Mouse (Mus musculus): ENCODE results near the gene Olfr767. TPM values are rescaled to one million over a fixed set of nuclear protein-coding genes. Genes with fewer than 3 reads are reported as not detected.

Gene Olfr767
- polyA plus RNA-seq, 1 experiment from 2014 or later: not detected

GRCm38 (mm10) chr10:129026018-129026662, 56.6 kb downstream of the Olfr767 start:
- 55% methylated on average over 3 of the region's 3 CpGs for WGBS (ENCODE audit: insufficient replicate concordance)
- H3K9ac ChIP-seq (ENCODE audit: low read depth, low read length): no peak overlapping the region
- no peak overlapping the region for H3K27ac ChIP-seq (ENCODE audit: low read depth, low read length)
- no peak overlapping the region for H3K4me3 ChIP-seq (ENCODE audit: low read depth, low read length)
- H3K27me3 ChIP-seq (ENCODE audit: control insufficient read depth, insufficient read depth, low read length): no peaks in the 10 kb centered on the region
- H3K36me3 ChIP-seq (ENCODE audit: control insufficient read depth, insufficient read depth, low read length): no peaks in the 10 kb centered on the region
- ATAC-seq (replicated peaks; ENCODE audit: insufficient number of reproducible peaks, low FRiP score, low TSS enrichment): no peak
- H3K4me1 ChIP-seq (ENCODE audit: control insufficient read depth, insufficient read depth, low read length): no peaks in the 10 kb centered on the region
- H3K9me3 ChIP-seq (replicated peaks; ENCODE audit: control insufficient read depth, low read length): no peaks in the 10 kb centered on the region
- no peak overlapping the region for H3K4me2 ChIP-seq

Other genes starting within 250 kb of the Olfr767 start
- gene Gdf11, start 191.2 kb downstream of the Olfr767 start, polyA plus RNA-seq (2014; fragmentation: Nextera tagmentation; extraction: Ambion mirVana): 4.1 and 4.5 TPM in 2 replicates
- gene Cd63, start 181.9 kb downstream of the Olfr767 start, polyA plus RNA-seq (2014; fragmentation: Nextera tagmentation; extraction: Ambion mirVana): 296 and 306 TPM in 2 replicates
- gene Rdh5, start 160.0 kb downstream of the Olfr767 start, polyA plus RNA-seq (2014; fragmentation: Nextera tagmentation; extraction: Ambion mirVana): 6.1 and 8.1 TPM in 2 replicates
- gene Bloc1s1, start 158.9 kb downstream of the Olfr767 start, polyA plus RNA-seq (2014; fragmentation: Nextera tagmentation; extraction: Ambion mirVana): 195 and 206 TPM in 2 replicates
- 0.43 and 0.79 TPM in 2 replicates for gene Itga7, start 149.1 kb downstream of the Olfr767 start, polyA plus RNA-seq (2014; fragmentation: Nextera tagmentation; extraction: Ambion mirVana)
- gene Mettl7b, start 121.9 kb downstream of the Olfr767 start, polyA plus RNA-seq (2014; fragmentation: Nextera tagmentation; extraction: Ambion mirVana): not detected in 2 replicates
- not detected in 2 replicates for gene Olfr9, start 93.5 kb downstream of the Olfr767 start, polyA plus RNA-seq (2014; fragmentation: Nextera tagmentation; extraction: Ambion mirVana)
- not detected in 2 replicates for gene Olfr763, start 72.1 kb downstream of the Olfr767 start, polyA plus RNA-seq (2014; fragmentation: Nextera tagmentation; extraction: Ambion mirVana)
- not detected in 2 replicates for gene Olfr764-ps1, start 43.0 kb downstream of the Olfr767 start, polyA plus RNA-seq (2014; fragmentation: Nextera tagmentation; extraction: Ambion mirVana)
- not detected in 2 replicates for gene Olfr765, start 32.9 kb downstream of the Olfr767 start, polyA plus RNA-seq (2014; fragmentation: Nextera tagmentation; extraction: Ambion mirVana)
- gene Olfr766-ps1, start 13.9 kb downstream of the Olfr767 start, polyA plus RNA-seq (2014; fragmentation: Nextera tagmentation; extraction: Ambion mirVana): not detected in 2 replicates
- not detected in 2 replicates for gene Olfr768, start 16.5 kb upstream of the Olfr767 start, polyA plus RNA-seq (2014; fragmentation: Nextera tagmentation; extraction: Ambion mirVana)
- gene Olfr769, start 35.0 kb upstream of the Olfr767 start, polyA plus RNA-seq (2014; fragmentation: Nextera tagmentation; extraction: Ambion mirVana): not detected in 2 replicates
- not detected in 2 replicates for gene Olfr770, start 56.1 kb upstream of the Olfr767 start, polyA plus RNA-seq (2014; fragmentation: Nextera tagmentation; extraction: Ambion mirVana)
- not detected in 2 replicates for gene Olfr771, start 81.8 kb upstream of the Olfr767 start, polyA plus RNA-seq (2014; fragmentation: Nextera tagmentation; extraction: Ambion mirVana)
- not detected in 2 replicates for gene Olfr772, start 95.0 kb upstream of the Olfr767 start, polyA plus RNA-seq (2014; fragmentation: Nextera tagmentation; extraction: Ambion mirVana)
- not detected in 2 replicates for gene Olfr773, start 104.5 kb upstream of the Olfr767 start, polyA plus RNA-seq (2014; fragmentation: Nextera tagmentation; extraction: Ambion mirVana)
- not detected in 2 replicates for gene Olfr774, start 153.3 kb upstream of the Olfr767 start, polyA plus RNA-seq (2014; fragmentation: Nextera tagmentation; extraction: Ambion mirVana)
- gene Olfr775, start 165.5 kb upstream of the Olfr767 start, polyA plus RNA-seq (2014; fragmentation: Nextera tagmentation; extraction: Ambion mirVana): not detected in 2 replicates
- not detected in 2 replicates for gene Olfr776, start 176.2 kb upstream of the Olfr767 start, polyA plus RNA-seq (2014; fragmentation: Nextera tagmentation; extraction: Ambion mirVana)
- gene Olfr777, start 188.6 kb upstream of the Olfr767 start, polyA plus RNA-seq (2014; fragmentation: Nextera tagmentation; extraction: Ambion mirVana): not detected in 2 replicates
- gene Olfr780, start 235.2 kb upstream of the Olfr767 start, polyA plus RNA-seq (2014; fragmentation: Nextera tagmentation; extraction: Ambion mirVana): not detected in 2 replicates
- not detected in 2 replicates for gene Olfr781, start 245.9 kb upstream of the Olfr767 start, polyA plus RNA-seq (2014; fragmentation: Nextera tagmentation; extraction: Ambion mirVana)

Measured in heart, embryonic 11.5 days (tissue).